Mouse (Mus musculus) cortical plate, adult 2 months (tissue): ENCODE measurements around the gene Gba. TPM values are rescaled to one million over a fixed set of nuclear protein-coding genes. Genes with fewer than 3 reads are reported as not detected.

Experiments used
- H3K27ac ChIP-seq: fragments of 200-500 bp; 2 replicates; pipeline ENCODE4 v1.5.1; 2012; ENCODE audit warnings: low read length, control low read depth, inconsistent platforms; ENCODE audit not compliant: insufficient read depth
- H3K4me1 ChIP-seq: fragments of 200-500 bp; 2 replicates; pipeline ENCODE4 v1.6.1; 2011; ENCODE audit warnings: low read length; ENCODE audit not compliant: control insufficient read depth, insufficient read depth
- H3K4me3 ChIP-seq: fragments of 200-500 bp; 2 replicates; pipeline ENCODE4 v1.5.1; 2011; ENCODE audit warnings: mild to moderate bottlenecking, low read length, control low read depth; ENCODE audit not compliant: insufficient read depth
- CTCF ChIP-seq: fragments of 200-500 bp; IDR thresholded peaks from 2 replicates; pipeline ENCODE4 v1.5.1; 2011; ENCODE audit warnings: mild to moderate bottlenecking, control low read depth, low read length; ENCODE audit not compliant: insufficient read depth; ENCODE audit errors: extremely low read depth
- POLR2A ChIP-seq: fragments of 200-500 bp; IDR thresholded peaks from 2 replicates; pipeline ENCODE4 v1.6.1; 2011; ENCODE audit warnings: mild to moderate bottlenecking, low read length, control low read depth; ENCODE audit not compliant: insufficient read depth; ENCODE audit errors: extremely low read depth
- polyA plus RNA-seq: library from polyadenylated mRNA; depleted of rRNA; stranded (reverse); fragments of >200 nt; gene quantifications from 2 replicates; pipeline ENCODE4 v1.2.3, GENCODE M21; 2012

Gene Gba
- polyA plus RNA-seq, 1 experiment = 85.1 TPM

DNA sequence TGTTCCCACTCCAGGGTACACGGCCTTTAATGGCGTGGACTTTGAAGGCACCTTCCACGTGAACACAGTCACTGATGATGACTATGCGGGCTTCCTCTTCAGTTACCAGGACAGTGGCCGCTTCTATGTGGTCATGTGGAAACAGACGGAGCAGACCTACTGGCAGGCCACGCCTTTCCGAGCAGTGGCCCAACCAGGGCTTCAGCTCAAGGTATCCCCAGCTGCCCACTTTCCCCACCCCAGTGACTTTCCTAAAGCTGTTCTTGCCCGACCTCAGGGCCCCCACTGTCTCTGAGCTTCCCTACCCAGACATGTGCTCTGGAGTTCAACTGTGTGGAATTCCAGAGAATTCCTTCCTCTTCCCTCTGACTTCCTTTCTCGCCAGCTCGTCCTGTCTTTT is 22.1 kb downstream of the Gba start:
- Histone ChIP-seq H3K27ac (peak overlapping the region; percentile 24; the same call in 1 of the 2 replicates), H3K4me1 (peaks cover 1% of the 10 kb centered on the region; the same call in 1 of the 2 replicates), H3K4me3 (peak overlapping the region; percentile 16)
- TF ChIP-seq CTCF = no peak
- no peak for TF ChIP-seq POLR2A

DNA sequence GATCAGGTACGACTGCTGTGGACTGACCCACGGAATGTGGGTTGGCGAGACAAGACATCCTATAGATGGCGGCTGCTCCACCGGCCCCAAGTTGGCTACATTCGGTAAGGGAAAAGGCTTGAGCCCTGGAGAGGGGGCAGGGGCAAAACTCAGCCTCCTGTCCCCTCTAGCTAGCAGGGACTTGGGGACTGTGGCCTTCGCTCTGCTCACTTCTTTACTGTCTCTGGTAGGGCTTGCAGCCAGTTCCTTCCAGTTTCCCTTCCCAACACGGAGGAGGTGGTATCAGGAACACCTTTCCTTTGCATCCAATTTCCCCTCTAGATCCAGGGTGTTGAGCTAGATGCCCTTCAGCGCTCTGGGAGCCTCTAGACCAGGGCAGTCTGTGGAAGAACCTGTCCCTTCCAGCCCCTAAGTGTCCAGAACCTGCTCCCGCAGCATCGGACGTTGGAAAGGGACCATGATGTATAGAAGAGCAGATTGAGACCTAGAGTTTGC is 22.6 kb downstream of the Gba start:
- H3K27ac ChIP-seq = peak overlapping the region; percentile 24; the same call in 1 of the 2 replicates
- peaks cover 1% of the 10 kb centered on the region; the same call in 1 of the 2 replicates for H3K4me1 ChIP-seq
- TF ChIP-seq POLR2A (no peak), CTCF (no peak)
- peak overlapping the region; percentile 16 for H3K4me3 ChIP-seq

DNA sequence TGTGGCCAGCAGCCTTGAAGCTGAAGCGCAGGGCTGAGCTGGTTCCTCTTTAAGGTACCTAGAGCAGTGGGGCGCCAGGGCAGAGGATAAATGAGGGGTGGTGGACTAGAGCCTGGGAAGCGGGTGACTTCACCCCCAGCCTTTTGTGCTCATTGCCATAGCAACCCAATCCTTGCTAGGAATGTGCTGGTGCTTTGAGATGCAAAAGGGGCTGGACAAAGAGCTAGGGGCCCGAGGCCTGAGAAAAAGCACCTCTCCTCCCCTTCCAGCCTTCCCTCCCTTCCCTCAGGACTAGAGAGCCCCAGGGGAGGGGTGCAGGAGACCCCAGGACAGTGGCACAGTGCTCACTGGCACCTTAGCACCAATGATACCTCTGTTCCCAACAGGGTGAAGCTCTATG is 23.2 kb downstream of the Gba start:
- Histone ChIP-seq H3K27ac (peak overlapping the region; percentile 84), H3K4me1 (peaks cover 1% of the 10 kb centered on the region; the same call in 1 of the 2 replicates), H3K4me3 (peak overlapping the region; percentile 16)
- no peak for TF ChIP-seq CTCF
- 0 out of 2 replicates have a peak, but pooled peaks have one; percentile 27 for TF ChIP-seq POLR2A

DNA sequence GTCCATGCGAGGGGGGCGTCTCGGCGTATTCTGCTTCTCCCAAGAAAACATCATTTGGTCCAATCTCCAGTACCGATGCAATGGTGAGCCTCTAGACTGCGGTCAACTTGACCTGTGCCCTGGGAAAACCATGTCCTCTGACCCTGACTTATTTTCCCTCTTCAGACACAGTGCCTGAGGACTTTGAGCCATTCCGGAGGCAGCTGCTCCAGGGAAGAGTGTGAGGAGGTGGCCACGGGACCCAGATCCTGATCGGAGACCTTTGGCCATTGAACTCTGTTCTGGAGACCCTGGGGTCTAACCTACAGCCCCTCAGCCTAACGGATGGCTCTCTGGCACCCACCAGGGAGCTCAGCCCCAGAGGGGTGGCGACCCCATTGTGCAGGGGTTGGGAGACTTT is 23.6 kb downstream of the Gba start:
- no peak for TF ChIP-seq POLR2A
- TF ChIP-seq CTCF = no peak
- H3K4me1 ChIP-seq = peaks cover 1% of the 10 kb centered on the region; the same call in 1 of the 2 replicates
- peak overlapping the region; percentile 84 for H3K27ac ChIP-seq
- peak overlapping the region; percentile 16 for H3K4me3 ChIP-seq

DNA sequence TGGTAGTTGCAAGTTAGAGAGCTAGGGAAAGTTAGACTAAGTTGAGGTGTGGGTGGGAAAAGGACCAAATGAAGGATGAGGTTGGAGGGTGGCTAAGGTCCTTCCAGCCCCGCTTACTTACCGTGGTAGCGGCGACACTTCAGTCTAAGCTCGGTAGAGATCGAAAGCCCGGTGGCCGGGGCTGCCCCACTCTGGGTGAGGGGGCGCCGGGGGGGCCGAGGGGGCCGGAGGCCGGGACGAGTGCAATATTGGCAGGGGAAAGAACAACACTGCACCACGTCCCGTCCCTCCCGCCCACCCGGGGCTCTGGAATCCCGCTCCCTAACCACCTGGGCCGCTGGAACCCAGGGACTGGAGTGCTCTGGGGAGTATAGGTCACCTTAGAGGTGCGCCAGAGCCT is 24.2 kb downstream of the Gba start, which contains the start of gene Mtx1:
Gene Mtx1 (minus strand): TSS at position 189 of the 400 bp plus-strand sequence.
- H3K4me1 ChIP-seq = peaks cover 1% of the 10 kb centered on the region; the same call in 1 of the 2 replicates
- TF ChIP-seq POLR2A = no peak
- no peak for TF ChIP-seq CTCF
- peak within 1 kb of the TSS; percentile 84 for H3K27ac ChIP-seq
- peak within 1 kb of the TSS; percentile 16 for H3K4me3 ChIP-seq

DNA sequence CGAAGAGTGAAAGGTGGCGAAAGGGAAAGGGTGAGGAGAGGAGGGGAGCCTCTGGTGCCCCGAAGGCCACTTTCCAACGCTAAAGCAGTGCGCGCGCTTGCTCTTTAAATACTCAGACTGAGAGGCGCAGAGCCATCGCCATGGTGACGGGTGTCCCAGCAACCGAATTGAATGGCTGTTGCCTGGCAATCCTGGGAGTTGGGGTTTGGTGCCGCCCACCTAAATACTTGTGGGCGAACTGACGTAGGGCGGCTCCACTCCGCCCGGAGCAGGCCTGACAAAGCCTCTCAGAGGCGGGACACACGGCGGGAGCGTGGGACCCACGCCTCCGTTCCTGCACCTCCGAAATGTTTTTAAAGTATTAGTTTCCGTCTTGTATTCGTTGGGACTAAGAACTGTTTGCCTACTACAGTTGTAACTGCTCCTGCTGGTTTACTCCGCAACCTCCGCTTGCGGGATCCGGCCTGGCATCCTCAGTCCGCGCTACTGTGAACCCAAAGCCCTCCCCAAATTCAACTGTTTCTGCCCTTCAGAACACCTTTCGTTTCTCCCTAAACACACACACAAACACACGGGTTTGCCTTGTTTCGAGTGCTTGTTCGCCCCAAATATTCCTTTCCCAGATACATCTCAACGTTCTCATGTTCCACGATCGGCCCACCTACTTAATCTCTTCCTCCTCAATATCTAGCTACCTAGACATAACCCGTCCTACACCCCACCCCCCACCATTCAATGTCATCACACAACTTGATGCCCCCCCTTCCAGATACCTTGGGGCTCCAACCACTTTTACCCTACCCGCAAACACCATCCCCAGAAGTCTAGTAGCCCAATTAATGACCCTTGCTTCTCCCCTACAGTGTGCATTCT is 24.8 kb downstream of the Gba start:
- Histone ChIP-seq H3K4me1 (peaks cover 1% of the 10 kb centered on the region; the same call in 1 of the 2 replicates), H3K27ac (peak overlapping the region; percentile 11; the same call in 1 of the 2 replicates)

DNA sequence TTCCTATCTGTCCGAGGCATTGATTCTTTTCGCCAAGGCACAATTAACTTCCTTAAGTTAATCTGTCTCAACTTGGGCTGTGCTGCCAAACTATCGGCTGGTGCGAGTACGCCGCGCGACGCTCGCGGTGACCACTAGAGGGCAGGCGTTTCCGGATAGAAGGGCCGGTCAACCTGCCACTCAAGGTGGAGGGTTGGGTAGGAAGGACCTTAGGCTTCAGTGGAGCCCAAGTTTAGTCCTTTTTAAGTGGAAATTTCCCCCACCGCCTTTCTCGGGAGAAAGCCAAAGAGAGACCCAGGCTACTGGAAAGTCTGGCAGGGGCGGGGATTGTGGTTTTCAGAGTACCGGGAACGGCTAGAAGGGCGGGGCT is 25.4 kb downstream of the Gba start:
- H3K4me1 ChIP-seq = peaks cover 1% of the 10 kb centered on the region; the same call in 1 of the 2 replicates
- no peak overlapping the region for H3K27ac ChIP-seq

More for the DNA sequence above, 24.8 kb downstream of the Gba start:
- TF ChIP-seq CTCF = no peak
- peak; percentile 80 for TF ChIP-seq POLR2A
- H3K4me3 ChIP-seq = peak overlapping the region; percentile 16

DNA sequence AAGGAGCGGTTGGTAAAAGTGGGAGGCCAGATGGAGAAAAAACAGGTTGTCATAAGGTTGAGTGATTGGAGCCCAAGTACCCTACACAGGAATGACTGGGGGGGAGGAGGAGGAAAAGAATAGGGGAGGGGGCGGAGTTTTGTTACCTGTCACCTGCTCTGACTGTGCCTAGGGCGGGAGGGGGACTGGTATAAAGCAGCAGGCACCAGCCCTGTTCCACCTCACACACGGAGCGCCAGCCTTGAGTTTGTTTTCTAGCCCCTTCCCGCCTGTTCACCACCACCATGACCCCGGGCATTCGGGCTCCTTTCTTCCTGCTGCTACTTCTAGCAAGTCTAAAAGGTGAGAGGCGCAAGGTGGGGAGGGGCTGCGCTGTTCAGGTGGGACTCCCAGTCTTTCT is 26.1 kb downstream of the Gba start, which contains the start of gene Muc1:
Gene Muc1 (plus strand): TSS at position 222 of the 400 bp plus-strand sequence.
- Histone ChIP-seq H3K27ac (no peak within 1 kb of the TSS; the same call in 1 of the 2 replicates), H3K4me1 (peaks cover 1% of the 10 kb centered on the region; the same call in 1 of the 2 replicates), H3K4me3 (peak within 1 kb of the TSS; percentile 13)
- TF ChIP-seq POLR2A = no peak
- TF ChIP-seq CTCF = no peak

More for the DNA sequence above, 25.4 kb downstream of the Gba start:
- H3K4me3 ChIP-seq = peak overlapping the region; percentile 13
- no peak for TF ChIP-seq POLR2A
- peak; percentile 81 for TF ChIP-seq CTCF

DNA sequence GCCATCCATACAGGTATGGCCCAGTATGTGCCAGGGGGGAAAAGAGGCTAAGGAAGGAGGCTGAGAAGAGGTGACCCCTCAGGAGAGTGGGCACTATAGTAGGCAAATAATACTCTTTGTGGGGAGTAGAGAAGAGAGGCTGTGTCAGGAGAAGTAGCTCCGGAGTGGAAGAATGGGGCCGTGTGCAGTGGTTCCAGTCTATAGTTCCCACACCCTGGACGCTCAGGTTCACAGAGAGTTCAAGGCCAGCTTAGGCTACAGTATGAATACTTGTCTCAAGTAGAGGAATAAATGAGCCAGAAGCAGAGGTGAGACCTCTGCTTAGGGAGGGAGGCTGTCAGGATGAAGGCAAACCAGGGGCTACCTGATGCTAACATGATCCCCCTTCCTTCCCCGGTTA is 26.5 kb downstream of the Gba start:
- H3K27ac ChIP-seq = no peak overlapping the region
- no peaks in the 10 kb centered on the region for H3K4me1 ChIP-seq
- H3K4me3 ChIP-seq = no peak overlapping the region
- TF ChIP-seq POLR2A (no peak), CTCF (no peak)

DNA sequence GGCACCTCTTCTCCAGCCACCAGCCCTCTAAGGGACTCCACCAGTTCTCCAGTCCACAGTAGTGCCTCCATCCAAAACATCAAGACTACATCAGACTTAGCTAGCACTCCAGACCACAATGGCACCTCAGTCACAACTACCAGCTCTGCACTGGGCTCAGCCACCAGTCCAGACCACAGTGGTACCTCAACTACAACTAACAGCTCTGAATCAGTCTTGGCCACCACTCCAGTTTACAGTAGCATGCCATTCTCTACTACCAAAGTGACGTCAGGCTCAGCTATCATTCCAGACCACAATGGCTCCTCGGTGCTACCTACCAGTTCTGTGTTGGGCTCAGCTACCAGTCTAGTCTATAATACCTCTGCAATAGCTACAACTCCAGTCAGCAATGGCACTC is 27.8 kb downstream of the Gba start:
- TF ChIP-seq POLR2A (no peak), CTCF (no peak)
- H3K4me1 ChIP-seq = no peaks in the 10 kb centered on the region
- H3K4me3 ChIP-seq = no peak overlapping the region
- H3K27ac ChIP-seq = no peak overlapping the region
